ENCODE assay signal across 10 mouse cellular contexts in the genomic region with DNA sequence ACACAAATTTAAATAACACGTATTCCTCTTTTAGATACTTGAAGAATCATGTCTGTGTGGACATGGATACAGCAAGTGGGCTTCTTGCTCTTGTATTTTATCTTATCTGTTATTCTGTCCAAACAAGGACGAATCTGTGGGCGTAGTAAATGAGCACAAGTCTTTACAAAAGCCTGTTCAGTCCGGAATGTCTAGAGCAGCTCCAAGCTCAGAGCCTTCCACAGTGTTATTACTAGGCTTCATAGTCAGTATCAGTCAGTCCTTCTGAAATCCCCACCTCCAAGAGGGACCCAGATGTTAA. TPM values are rescaled to one million over a fixed set of nuclear protein-coding genes. Genes with fewer than 3 reads are reported as not detected.
DNase-seq lines count a peak whose midpoint lies in the region; ATAC-seq and TF ChIP-seq lines count a peak whose summit lies in the region.
"Had no signal": no experiment of that assay in that cellular context is flagged by ENCODE, and none has a peak within 500 bp of the region (broad histone marks: within the 10 kb centered on the region; RNA-seq: fewer than 3 reads in every experiment).

No protein-coding gene starts in this region.

- H3K4me1 ChIP-seq in intestine, embryonic 14.5 days (replicated peaks; ENCODE audit: control insufficient read depth, insufficient read depth, low read length) = no peaks in the 10 kb centered on the region
- no peaks in the 10 kb centered on the region for H3K4me1 ChIP-seq in intestine, embryonic 15.5 days (replicated peaks)
- peaks cover 18% of the 10 kb centered on the region for H3K4me1 ChIP-seq in forebrain, embryonic 15.5 days
- peaks cover 3% of the 10 kb centered on the region; the same call in 1 of the 2 replicates for H3K4me1 ChIP-seq in liver, postnatal 0 days (ENCODE audit: insufficient read depth)

- H3K27me3 ChIP-seq in intestine, embryonic 14.5 days (replicated peaks; ENCODE audit: control insufficient read depth, insufficient read depth, low read length) = no peaks in the 10 kb centered on the region
- no peaks in the 10 kb centered on the region for H3K27me3 ChIP-seq in intestine, embryonic 15.5 days (replicated peaks)
- no peaks in the 10 kb centered on the region for H3K27me3 ChIP-seq in forebrain, embryonic 15.5 days
- no peaks in the 10 kb centered on the region for H3K27me3 ChIP-seq in liver, postnatal 0 days (ENCODE audit: insufficient read depth, low read length)

- no peak for ATAC-seq in intestine, embryonic 14.5 days (replicated peaks; ENCODE audit: low FRiP score, low TSS enrichment, low read depth)
- no peak for ATAC-seq in intestine, embryonic 15.5 days
- peak; percentile 27; the same call in 1 of the 2 replicates for ATAC-seq in forebrain, embryonic 15.5 days (replicated peaks)
- no peak for ATAC-seq in liver, postnatal 0 days

- TF ChIP-seq CTCF in liver, postnatal 0 days (IDR thresholded peaks at IDR 0.05; ENCODE audit: low read depth) = no peak

- no peaks in the 10 kb centered on the region for H3K36me3 ChIP-seq in intestine, embryonic 14.5 days (ENCODE audit: control insufficient read depth, insufficient read depth, low read length)
- H3K36me3 ChIP-seq in intestine, embryonic 15.5 days = no peaks in the 10 kb centered on the region
- H3K36me3 ChIP-seq in forebrain, embryonic 15.5 days = no peaks in the 10 kb centered on the region
- H3K36me3 ChIP-seq in liver, postnatal 0 days (replicated peaks; ENCODE audit: insufficient read depth, low read length) = no peaks in the 10 kb centered on the region

- H3K9me3 ChIP-seq in intestine, embryonic 14.5 days (ENCODE audit: control insufficient read depth, low read length) = no peaks in the 10 kb centered on the region
- no peaks in the 10 kb centered on the region for H3K9me3 ChIP-seq in intestine, embryonic 15.5 days
- no peaks in the 10 kb centered on the region for H3K9me3 ChIP-seq in forebrain, embryonic 15.5 days
- no peaks in the 10 kb centered on the region for H3K9me3 ChIP-seq in liver, postnatal 0 days (ENCODE audit: low read length)

- no peak overlapping the region for H3K4me3 ChIP-seq in intestine, embryonic 14.5 days (ENCODE audit: low read depth, low read length)
- H3K4me3 ChIP-seq in intestine, embryonic 15.5 days (replicated peaks) = no peak overlapping the region
- H3K4me3 ChIP-seq in forebrain, embryonic 15.5 days = no peak overlapping the region
- 0 out of 2 replicates have a peak overlapping the region, but pooled peaks have one; percentile 42 for H3K4me3 ChIP-seq in liver, postnatal 0 days (ENCODE audit: low read depth, low read length)

- H3K4me2 ChIP-seq in intestine, embryonic 14.5 days (ENCODE audit: low read length) = peak overlapping the region; percentile 62
- no peak overlapping the region for H3K4me2 ChIP-seq in intestine, embryonic 15.5 days (replicated peaks)
- peak overlapping the region; percentile 53; the same call in 1 of the 2 replicates for H3K4me2 ChIP-seq in forebrain, embryonic 15.5 days (replicated peaks)
- peak overlapping the region; percentile 86; the same call in 1 of the 2 replicates for H3K4me2 ChIP-seq in liver, postnatal 0 days (ENCODE audit: low read depth, low read length)

- DNase-seq in intestine, embryonic 14.5 days (ENCODE audit: low spot score) = no peak
- peak; percentile 17 for DNase-seq in Muller cell, postnatal 12 days (ENCODE audit: inconsistent ontology term)
- no peak for DNase-seq in liver, postnatal 0 days
- no peak for DNase-seq in gastrocnemius, postnatal 4 days (ENCODE audit: low spot score in 2 of 2)
- DNase-seq in cerebellum, adult 11 months = no peak
- no peak for DNase-seq in frontal cortex, postnatal 10 days (ENCODE audit: low spot score in 2 of 2)

- WGBS in intestine, embryonic 14.5 days = 69% methylated on average over 4 of the region's 4 CpGs
- WGBS in intestine, embryonic 15.5 days = 72% methylated on average over 4 of the region's 4 CpGs
- 67% methylated on average over 4 of the region's 4 CpGs for WGBS in forebrain, embryonic 15.5 days
- 50% methylated on average over 4 of the region's 4 CpGs for WGBS in liver, postnatal 0 days (ENCODE audit: insufficient replicate concordance)

- peak overlapping the region; percentile 79; the same call in 1 of the 2 replicates for H3K9ac ChIP-seq in intestine, embryonic 14.5 days (ENCODE audit: low read length)
- no peak overlapping the region for H3K9ac ChIP-seq in intestine, embryonic 15.5 days
- no peak overlapping the region for H3K9ac ChIP-seq in forebrain, embryonic 15.5 days (replicated peaks)
- no peak overlapping the region for H3K9ac ChIP-seq in liver, postnatal 0 days (replicated peaks)

- no peak for TF ChIP-seq EP300 in liver, postnatal 0 days (IDR thresholded peaks at IDR 0.05; ENCODE audit: low read depth)

- no peak overlapping the region for H3K27ac ChIP-seq in intestine, embryonic 14.5 days (ENCODE audit: low read depth)
- no peak overlapping the region for H3K27ac ChIP-seq in intestine, embryonic 15.5 days
- peak overlapping the region; percentile 97 for H3K27ac ChIP-seq in forebrain, embryonic 15.5 days (replicated peaks)
- H3K27ac ChIP-seq in liver, postnatal 0 days (ENCODE audit: low read depth) = no peak overlapping the region
- H3K27ac ChIP-seq: macrophage had no signal

RNA-seq across cellular contexts. Expression of gene Nfe2l3, which starts 52.2 kb away (rescaled TPM):
- 2.3 and 3.0 TPM in 2 replicates for polyA plus RNA-seq in intestine, embryonic 14.5 days (2014; fragmentation: Nextera tagmentation; extraction: Ambion mirVana)
- polyA plus RNA-seq in intestine, embryonic 15.5 days (2015; fragmentation: Nextera tagmentation; extraction: Ambion mirVana) = 1.9 TPM in 2 replicates
- 12.3 and 14.7 TPM in 2 replicates for polyA plus RNA-seq in forebrain, embryonic 15.5 days (2015; fragmentation: Nextera tagmentation; extraction: Ambion mirVana)
- 0.15 and 0.16 TPM in 2 replicates for polyA plus RNA-seq in liver, postnatal 0 days (2015; fragmentation: Nextera tagmentation; extraction: Ambion mirVana)
- total RNA-seq in gastrocnemius, postnatal 4 days (2021) = under 1 TPM; 0.23 to 0.25 TPM
- polyA plus RNA-seq: erythroblast, embryonic 14.5 days; macrophage had no signal
